Mouse (Mus musculus) layer of hippocampus, adult 9-11 months (tissue): ENCODE data around the gene Col19a1.
A peak's percentile ranks its signal among the peaks of the same experiment; 100 is the strongest.

Source experiments
- DNase-seq: peaks from one replicate; pipeline ENCODE4 v3.0.0; 2022

Gene Col19a1

DNA sequence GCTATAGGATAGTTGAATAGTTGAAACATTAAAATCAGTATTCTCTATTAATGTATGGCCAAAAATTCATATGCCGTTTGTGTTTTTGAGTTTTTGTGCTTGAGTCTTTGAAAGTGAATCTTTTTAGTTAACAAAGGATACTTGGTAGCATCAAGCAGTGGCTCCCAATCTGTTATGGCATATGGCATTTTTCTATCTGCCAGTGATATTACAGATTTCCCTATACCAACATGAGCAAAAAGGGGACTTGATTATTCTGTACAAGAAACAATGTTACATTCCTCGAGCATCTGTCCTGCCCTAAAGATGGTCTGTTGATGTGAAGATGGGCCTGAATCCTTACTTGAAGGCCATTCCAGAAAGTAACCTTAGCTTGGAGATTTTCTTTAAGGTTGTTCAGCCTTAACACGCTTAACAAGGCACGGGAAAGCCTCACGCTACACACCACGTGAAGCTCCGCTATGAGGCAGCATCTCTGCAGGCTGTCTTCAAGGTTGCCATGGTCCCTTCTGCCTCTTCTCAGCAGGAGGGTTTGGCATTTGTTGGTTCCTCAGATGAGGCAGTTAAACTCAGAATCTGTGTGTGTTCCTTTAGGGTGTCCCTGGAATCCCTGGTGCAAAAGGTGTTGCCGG lies 364.2 kb downstream of the Col19a1 start:
- DNase-seq = peak; percentile 45

DNA sequence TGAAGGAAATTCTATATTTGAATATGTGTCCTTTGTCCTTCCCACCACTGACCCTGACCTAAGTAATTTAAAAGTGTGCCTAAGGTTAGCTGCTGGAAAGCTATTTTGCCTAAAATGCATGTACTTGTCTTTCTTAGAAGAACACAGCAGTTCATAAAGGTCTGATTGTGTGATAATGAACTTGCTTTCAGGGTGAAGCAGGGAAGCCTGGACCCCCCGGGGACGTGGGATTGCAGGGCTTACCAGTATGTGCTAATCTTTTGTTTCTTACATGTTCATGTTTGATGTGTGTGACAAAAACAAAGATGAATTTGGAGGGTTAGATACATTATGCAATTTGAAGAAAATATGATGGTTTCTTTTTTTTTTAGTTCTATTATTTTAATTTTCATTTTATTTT lies 365.0 kb downstream of the Col19a1 start:
- no peak for DNase-seq

- DNase-seq = no peak
Observed at GRCm38 (mm10) chr1:24219041-24219440, 368.2 kb downstream of the Col19a1 start.
